Mouse (Mus musculus): Measurements from ENCODE around the gene Pacs2.

DNA sequence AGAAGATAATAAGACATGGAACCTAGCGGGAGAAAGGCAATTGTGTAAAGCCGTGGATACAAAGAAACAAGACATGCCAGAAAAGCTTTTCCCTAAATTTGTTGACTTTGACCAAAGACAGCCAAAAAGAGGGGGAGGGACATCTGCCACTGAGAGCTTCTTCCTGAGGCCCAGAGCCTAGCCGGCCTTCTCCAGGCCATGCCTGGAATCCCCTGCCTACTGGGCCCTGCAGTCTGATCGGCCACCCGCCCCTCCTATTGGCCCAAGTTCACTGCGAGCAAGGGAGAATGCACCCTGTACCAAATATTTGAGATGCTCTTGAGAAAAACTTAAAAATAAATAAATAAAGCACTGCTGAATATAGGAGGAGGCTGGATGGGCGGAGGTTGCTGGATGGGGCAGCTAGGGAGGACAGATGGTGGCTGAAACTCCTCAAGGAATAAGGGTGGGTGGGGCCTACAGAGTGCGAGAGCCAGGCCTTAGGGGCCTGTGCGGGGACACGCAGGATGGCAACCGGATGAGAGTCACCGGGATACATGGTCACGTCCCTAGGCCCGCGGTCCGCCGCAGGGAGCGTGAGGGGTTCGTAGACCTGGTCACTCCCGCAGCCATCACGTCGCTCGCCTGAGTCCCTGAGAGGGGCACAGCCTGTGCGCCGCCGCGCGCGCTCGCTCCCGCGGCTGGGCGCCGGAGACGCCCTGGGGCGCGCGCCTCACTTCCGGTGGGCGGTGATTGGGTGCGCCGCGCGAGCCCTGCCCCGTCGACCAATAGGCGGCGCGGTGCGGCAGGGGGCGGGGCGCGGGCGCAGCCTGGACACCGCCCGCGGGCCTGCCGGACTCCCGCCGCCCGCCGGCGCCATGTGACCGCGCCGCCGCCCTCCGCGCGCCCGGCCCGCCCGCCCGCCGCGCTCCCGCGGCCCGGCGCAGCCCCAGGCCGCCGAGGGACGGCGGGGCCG lies at the start of gene Pacs2:
- no peak for TF ChIP-seq GATA1 (IDR thresholded peaks at IDR 0.05; ENCODE audit: low read length)
- TF ChIP-seq TAL1 (IDR thresholded peaks at IDR 0.05; ENCODE audit: low read length): no peak

Measured in erythroblast, embryonic 14.5 days (primary cell).